Mouse (Mus musculus): Measurements from ENCODE around the gene Sema3g. TPM values are rescaled to one million over a fixed set of nuclear protein-coding genes. Genes with fewer than 3 reads are reported as not detected.

Gene Sema3g
- total RNA-seq (2021) = 10 to 100 TPM; 13.5 to 15.7 TPM
- long read RNA-seq, experiment 1, partial matches to known transcripts = 0 of 2 reads
- long read RNA-seq, experiment 1, other reads (novel, unspliced or antisense) = 2 of 2 reads
- long read RNA-seq, experiment 2, partial matches to known transcripts = 0 of 1 reads
- long read RNA-seq, experiment 2, other reads (novel, unspliced or antisense) = 1 of 1 reads

DNA sequence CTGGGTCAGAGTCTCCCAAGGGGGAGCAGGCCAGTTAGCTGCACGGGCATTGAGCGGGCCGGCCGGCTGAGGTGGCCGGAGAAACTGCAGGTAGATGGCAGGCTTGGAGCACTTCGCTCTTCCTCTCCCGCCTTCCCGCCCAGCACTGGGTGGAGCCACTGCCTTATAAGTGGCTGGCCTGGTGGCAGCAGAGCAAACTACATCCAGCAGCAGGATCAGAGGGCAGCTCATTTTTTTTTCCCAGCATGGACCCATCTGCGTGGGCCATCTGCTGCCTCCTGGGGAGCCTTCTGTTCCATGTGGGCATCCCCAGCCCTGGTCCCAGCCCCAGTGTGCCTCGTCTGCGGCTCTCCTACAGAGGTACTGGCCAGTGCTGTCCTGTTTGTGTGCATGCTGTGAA, at the start of gene Sema3g:
Gene Sema3g (plus strand): TSS at position 195 of the 400 bp plus-strand sequence.
- DNase-seq = peak; percentile 61 to 70

GRCm38 (mm10) chr14:31168425-31168824, 49.2 kb upstream of the Sema3g start, which contains the start of gene Stab1:
Gene Stab1 (minus strand): TSS chr14:31168641.
- peak; percentile 70 to 87 for DNase-seq

DNA sequence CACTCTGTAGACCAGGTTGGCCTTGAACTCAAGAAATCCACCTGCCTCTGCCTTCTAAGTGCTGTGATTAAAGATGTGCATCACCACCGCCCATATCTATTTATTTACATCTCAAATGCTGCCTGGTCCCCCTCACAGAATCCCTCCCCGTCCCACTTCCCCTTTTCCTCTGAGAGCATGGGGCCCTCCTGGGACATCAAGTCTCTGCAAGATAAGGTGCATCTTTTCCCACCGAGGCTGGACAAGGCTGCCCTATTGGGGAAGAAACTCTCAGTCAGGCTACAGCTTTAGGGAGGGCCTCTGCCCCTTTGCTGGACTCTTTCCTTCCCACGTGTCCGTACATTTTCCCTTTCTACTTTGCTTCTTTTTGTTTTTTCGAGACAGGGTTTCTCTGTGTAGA, 48.2 kb upstream of the Sema3g start:
- DNase-seq = no peak

- DNase-seq = no peak
Measured at GRCm38 (mm10) chr14:31170963-31171362, 46.7 kb upstream of the Sema3g start.

GRCm38 (mm10) chr14:31171386-31171785, 46.3 kb upstream of the Sema3g start:
- DNase-seq = no peak

GRCm38 (mm10) chr14:31171821-31172220, 45.8 kb upstream of the Sema3g start:
- DNase-seq = no peak

DNA sequence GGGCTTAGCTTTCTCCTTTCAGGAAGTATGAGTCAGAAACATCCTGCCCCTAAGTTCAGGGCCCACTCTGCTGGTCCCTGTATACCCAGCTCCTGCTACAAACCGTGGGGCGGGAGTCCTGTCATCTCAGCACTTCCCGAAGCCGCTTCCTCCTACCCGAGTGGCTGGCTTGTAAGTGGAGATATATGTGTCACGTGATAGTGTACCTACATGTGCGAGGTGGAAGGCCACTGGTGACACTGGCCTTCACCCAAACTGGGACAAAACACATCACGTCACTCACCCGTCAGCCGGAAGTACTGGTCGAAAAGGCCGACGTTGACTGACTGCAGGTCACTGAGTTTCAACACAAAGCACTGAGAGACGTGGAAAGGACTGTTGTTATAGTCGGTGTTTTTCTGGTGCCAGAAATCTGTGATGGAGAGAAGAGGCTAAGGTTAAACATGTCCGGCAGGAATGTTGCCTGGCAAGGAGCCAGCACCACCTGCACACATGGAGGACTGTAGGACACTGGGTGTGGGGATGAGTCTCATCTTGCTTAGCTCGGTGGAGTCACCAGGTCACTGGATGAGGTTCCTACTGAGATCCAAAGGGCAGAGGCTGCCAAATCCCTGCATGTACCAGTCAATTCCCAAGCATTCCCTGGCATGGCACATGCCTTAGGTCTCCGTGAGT, 44.7 kb upstream of the Sema3g start:
- DNase-seq = peak in 1 of 2 experiments; percentile 76

- DNase-seq = no peak
Measured at GRCm38 (mm10) chr14:31173537-31173936, 44.1 kb upstream of the Sema3g start.

DNA sequence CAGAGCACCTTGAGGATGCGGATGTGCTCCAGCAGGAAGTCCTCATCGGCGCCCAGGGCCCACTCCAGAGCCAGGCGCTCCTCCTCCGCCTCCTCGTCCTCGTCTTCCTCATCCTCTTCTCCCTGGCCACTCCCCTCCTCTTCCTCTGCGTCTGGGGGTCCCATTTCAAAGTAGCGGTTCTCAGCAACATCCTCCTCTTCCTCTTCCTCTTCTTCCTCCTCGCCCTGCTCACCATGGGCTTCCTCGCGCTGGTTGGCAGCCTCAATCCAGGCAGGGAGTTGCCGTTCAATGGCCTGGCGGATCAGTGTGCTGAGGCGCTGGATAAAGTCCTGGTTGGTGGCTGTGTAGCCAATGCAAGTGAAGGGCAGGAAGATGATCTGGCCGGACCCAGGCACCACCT, 40.4 kb upstream of the Sema3g start:
- no peak for DNase-seq

DNA sequence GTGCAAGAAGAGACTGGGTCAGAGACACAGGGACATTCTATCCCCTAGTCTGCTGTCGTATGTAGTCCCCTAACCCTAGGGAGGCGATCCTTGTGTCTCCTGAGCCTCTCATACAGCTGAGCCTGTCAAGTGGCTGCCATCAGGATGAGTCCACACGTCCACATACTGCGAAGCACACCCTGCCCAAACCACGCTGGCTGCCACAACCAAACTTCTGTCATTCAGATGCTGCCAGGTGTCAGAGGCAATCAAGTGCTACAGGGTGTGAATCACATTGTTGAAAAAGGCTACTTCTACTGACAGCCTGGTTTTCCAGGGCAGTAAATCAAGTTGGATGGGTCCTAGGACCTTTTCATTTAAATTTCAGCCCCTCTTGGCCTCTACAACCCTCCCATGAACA, 39.9 kb upstream of the Sema3g start:
- no peak for DNase-seq

DNA sequence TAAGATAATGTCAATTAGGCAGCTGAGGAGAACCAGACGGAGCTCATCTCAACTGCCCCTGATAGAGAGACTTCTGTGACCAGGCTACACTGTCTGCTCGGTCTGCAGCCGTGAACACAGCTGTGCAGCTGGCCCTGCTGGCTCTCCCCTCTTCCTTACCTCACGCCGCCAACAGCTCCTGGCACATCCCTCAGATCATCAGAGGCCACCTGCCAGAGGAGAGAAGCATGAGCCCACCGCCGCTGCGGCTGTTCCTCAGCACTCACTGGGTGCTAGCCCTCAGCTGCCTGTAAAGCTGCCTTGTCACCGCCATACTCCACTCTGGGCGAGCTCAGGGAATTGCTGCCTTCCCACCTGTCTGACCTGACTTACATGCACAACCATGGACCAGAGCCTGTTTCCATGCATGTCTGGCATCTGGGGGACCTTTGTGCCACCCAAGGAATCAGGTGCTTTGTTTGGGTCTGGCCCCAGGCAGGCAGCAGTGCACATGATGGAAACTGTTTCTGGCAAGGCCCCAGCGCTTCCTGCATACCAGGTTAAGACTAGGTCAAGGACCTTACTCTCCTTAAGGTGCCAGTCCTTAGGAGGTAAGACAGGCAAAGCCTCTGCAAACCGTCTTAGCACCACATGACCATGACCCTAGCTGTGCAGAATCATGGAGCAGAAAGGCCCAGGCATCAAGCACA, 37.8 kb upstream of the Sema3g start:
- no peak for DNase-seq

DNA sequence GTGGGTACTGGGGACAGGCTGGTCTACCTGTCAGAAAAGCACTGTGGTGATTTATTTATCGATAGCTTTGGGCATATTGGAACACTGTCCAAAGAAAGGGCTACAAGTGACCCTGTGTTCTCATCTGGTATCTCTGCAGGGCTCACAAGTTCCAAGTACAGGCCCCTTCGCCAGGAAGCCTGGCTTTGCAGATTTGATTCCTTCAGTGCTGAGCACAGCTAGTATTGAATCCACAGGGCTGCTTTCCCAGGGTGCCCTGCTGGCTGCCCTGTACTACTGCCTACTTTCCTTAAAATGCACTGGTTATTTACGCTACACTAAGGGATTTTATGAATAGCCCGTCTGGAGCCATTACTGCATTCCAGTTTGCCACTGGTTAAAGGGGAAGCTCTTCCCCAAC, 36.1 kb upstream of the Sema3g start:
- DNase-seq = no peak

DNA sequence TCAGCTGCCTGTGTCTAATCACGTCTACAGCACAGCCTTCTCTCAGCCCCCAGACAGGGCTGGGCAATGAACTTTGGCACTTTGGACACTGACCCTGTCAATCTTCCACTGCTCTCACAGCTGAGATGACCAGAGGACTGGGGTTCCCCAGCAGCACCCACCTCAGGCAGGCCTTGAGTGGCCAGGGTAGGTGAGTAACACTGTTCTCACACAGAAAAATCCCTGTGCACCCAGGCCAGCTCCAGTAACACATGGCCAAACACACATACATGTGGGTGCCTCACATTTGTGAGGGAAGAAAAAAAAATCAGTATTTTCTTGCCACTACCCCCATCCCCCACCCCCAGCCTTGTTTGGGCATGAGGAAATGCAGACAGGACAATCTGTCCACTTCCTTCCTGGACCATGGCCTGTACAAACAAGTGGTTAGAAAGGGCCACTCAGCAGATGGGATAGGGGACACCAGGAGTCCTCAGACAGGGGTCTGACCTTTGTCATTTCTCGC, 34.8 kb upstream of the Sema3g start:
- peak in 1 of 2 experiments; percentile 78 for DNase-seq

GRCm38 (mm10) chr14:31183541-31183940, 34.1 kb upstream of the Sema3g start:
- DNase-seq = no peak

DNA sequence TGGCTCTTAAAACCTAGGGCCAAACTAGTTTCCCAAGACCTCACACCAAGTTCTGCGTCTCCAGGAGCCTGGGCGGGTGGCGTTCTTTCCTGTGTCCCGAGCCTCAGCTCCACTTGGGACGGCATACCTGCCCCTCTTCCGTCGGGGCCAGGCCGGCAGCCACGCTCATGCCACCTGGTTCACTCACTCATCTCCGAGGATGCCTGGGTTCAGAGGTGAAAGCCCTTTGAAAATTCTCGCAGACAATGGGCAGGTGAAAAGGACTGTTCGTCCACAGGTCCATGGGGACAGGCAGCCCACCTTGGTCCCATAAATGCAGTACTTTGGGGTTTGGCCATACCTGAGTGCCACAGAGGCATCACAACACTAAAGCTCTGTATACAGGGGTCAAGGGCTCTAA, 33.5 kb upstream of the Sema3g start:
- DNase-seq = no peak

DNA sequence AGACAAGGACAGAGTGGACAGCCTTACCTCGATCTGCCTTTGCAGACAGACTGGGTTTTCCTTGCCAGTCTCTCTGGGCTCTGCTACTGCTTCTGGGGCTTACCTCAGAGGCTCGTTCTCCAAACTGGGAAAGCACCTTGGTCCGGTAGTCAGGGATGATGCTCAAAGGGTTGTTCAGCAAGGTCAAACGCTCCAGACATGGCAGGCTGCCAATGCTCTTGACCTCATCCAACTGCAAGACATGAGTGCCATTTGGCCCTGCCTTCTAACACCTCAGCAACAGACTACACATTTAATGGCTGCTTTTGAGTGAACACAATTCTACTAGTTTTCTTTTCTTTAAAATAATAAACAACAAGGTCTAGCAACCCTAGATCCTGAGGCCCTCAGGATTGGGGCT, 31.0 kb upstream of the Sema3g start:
- DNase-seq = peak in 1 of 2 experiments; percentile 71

DNA sequence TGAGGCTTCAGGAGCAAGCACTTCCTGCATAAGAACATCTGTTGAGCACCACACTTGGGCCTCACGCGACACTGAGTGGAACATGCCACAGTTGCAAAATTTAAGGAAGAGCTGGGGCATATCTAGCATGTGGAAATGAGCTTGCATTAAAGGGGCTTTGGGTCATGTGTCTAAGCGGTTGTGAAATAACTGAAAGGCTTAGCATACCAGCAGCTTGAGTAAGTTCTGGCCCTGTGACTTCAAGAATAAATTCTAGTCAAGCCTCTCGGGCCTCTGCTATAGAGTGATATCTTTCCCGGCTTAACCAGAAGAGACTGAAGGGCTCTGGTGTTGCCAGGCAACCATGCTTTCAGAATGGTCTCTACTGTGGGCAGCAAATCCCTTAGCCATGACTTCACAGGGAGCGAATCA, 28.9 kb upstream of the Sema3g start:
- DNase-seq = peak in 1 of 2 experiments; percentile 77

- no peak for DNase-seq
Measured at GRCm38 (mm10) chr14:31189348-31189747, 28.3 kb upstream of the Sema3g start.

- no peak for DNase-seq
Measured at GRCm38 (mm10) chr14:31191936-31192335, 25.7 kb upstream of the Sema3g start.

DNA sequence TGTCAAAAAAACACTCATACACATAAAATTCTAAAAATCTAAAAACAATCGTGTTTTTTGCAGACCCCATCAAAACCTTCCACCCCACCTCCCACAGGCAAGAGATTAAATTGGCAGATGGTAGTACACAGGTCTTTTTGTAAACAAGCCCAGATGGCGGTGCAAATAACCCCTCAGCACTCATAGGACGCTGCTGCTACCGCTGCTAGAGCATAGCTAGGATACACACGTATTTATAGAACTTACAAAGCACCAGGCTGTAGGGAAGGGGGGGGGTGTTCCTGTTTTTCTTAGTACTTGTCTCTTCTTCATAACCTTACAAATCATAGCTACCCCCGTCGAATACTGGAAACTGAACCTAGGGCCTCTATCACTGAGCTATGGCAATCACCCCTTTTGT, 23.9 kb upstream of the Sema3g start:
- DNase-seq = no peak

DNA sequence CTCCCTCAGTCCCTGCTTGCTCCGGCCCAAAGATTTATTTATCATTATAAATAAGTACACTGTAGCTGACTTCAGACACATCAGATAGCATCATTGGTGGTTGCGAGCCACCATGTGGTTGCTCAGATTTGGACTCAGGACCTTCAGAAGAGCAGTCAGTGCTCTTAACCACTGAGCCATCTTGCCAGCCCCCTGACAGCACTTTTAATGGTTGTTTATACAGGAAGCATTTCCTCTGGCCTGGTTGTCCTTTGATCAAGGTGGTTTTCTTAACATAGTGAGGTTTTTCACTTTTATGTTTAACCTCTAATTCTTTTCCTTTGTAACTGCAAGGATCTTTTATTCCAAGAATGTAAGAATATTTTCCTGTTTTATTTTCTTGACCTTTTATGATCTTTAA, 23.2 kb upstream of the Sema3g start:
- DNase-seq = no peak

DNA sequence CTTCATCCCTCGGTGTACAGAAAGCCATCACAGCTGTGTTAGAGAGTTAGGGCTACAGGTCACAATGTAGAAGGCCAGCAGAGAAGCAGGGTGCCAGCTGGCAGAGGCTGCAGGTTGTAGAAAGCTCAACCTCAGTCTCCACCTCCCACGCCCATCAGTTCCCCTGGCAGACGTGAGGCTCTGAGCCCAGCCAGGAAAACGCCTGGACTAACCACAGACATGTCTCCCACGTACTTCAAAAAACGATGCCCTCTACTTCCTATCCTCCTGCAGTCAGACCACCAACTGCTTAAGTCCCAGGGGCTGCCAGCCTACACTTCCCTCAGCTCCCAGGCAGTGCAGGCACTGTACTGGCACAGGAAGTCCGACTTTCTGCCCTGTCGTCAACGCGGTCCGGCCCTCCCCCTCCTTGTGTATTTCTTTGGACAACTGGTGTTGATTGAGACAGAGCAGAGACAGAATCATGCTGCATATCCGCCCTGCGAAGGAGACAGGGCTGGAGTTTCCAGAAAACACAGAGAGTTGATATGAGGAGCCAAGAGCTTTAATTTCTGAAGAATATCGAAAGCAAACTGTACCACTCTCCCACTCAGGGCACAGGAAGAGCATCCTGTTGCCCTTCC, 22.7 kb upstream of the Sema3g start:
- DNase-seq = peak; percentile 91 to 95

- no peak for DNase-seq
Measured at GRCm38 (mm10) chr14:31195521-31195920, 22.1 kb upstream of the Sema3g start.
